Comparison of ENCODE assay signal across 12 mouse cellular contexts in the genomic region with DNA sequence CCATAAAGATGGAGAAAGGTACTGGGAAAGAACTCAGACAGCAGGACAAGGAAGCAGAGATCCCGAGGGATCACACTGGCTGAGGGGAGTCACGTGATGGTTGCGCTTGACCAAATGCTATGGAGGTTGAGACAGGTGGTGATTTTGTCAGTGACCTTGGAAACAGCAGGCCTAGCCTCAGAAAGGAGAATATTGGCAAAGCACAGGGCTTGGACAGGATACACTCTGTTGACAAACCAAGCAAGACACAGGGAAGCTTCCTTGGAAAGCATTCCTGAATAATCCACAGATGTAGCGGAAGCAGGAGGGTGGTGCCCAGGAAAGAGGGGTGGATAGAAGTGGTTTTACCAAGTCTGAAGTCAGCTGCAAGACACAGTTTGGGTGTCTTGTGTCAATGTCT.
"Had no signal": no experiment of that assay in that cellular context is flagged by ENCODE, and none has a peak within 500 bp of the region (broad histone marks: within the 10 kb centered on the region; RNA-seq: fewer than 3 reads in every experiment).

No protein-coding gene starts in this region.

- DNase-seq: gastrocnemius, adult 2 months; gastrocnemius, postnatal 10 days; gastrocnemius, postnatal 25 days; heart, adult 18-20 months; heart, postnatal 10 days; heart, postnatal 4 days; kidney, adult 18-20 months; kidney, postnatal 10 days; kidney, postnatal 25 days; kidney, postnatal 4 days; liver; liver, embryonic 13.5 days had no signal
